Mouse (Mus musculus) retina, embryonic 14.5 days (tissue): Measurements from ENCODE around the gene 1700020D05Rik.
A peak's percentile ranks its signal among the peaks of the same experiment; 100 is the strongest.

Experiments used
- DNase-seq: peaks from one replicate; pipeline ENCODE4 v3.0.0-alpha.2; 2015; ENCODE audit warnings: low spot score

The 1700020D05Rik gene

GRCm38 (mm10) chr19:5503687-5504086, at the start of gene 1700020D05Rik:
TSS of gene 1700020D05Rik (minus strand) at chr19:5503787.
- no peak for DNase-seq

GRCm38 (mm10) chr19:5547471-5548056, 44.0 kb upstream of the 1700020D05Rik start:
- DNase-seq, result no peak

GRCm38 (mm10) chr19:5544031-5544430, 40.4 kb upstream of the 1700020D05Rik start:
- DNase-seq, result no peak

GRCm38 (mm10) chr19:5543362-5543761, 39.8 kb upstream of the 1700020D05Rik start:
- no peak for DNase-seq

GRCm38 (mm10) chr19:5538786-5539185, 35.2 kb upstream of the 1700020D05Rik start:
- DNase-seq, result no peak

- DNase-seq, result no peak
Observed at GRCm38 (mm10) chr19:5532520-5532919, 28.9 kb upstream of the 1700020D05Rik start.

- no peak for DNase-seq
Observed at GRCm38 (mm10) chr19:5530138-5530524, 26.5 kb upstream of the 1700020D05Rik start.

GRCm38 (mm10) chr19:5529325-5530137, 25.9 kb upstream of the 1700020D05Rik start:
- DNase-seq, result peak; percentile 100

GRCm38 (mm10) chr19:5525204-5525603, 21.6 kb upstream of the 1700020D05Rik start:
- DNase-seq, result no peak

- no peak for DNase-seq
Observed at GRCm38 (mm10) chr19:5518721-5519120, 15.1 kb upstream of the 1700020D05Rik start.

GRCm38 (mm10) chr19:5516906-5517505, 13.4 kb upstream of the 1700020D05Rik start:
- no peak for DNase-seq

- DNase-seq, result peak; percentile 56
Observed at GRCm38 (mm10) chr19:5515840-5516777, 12.5 kb upstream of the 1700020D05Rik start.

- no peak for DNase-seq
Observed at GRCm38 (mm10) chr19:5513005-5513349, 9.4 kb upstream of the 1700020D05Rik start.

- DNase-seq, result no peak
Observed at GRCm38 (mm10) chr19:5512091-5513004, 8.8 kb upstream of the 1700020D05Rik start.

GRCm38 (mm10) chr19:5511074-5511632, 7.6 kb upstream of the 1700020D05Rik start:
- no peak for DNase-seq

GRCm38 (mm10) chr19:5510031-5511026, 6.7 kb upstream of the 1700020D05Rik start, which contains the start of gene Snx32:
TSS of gene Snx32 (minus strand) at chr19:5510538.
- DNase-seq, result peak; percentile 96

- DNase-seq, result no peak
Observed at GRCm38 (mm10) chr19:5500330-5500875, 3.2 kb downstream of the 1700020D05Rik start.

GRCm38 (mm10) chr19:5496052-5496370, 7.6 kb downstream of the 1700020D05Rik start:
- DNase-seq, result no peak
